Mouse (Mus musculus): Measurements from ENCODE around the gene Hivep1.

GRCm38 (mm10) chr13:42018356-42018755, 33.5 kb upstream of the Hivep1 start:
- TF ChIP-seq CTCF (IDR thresholded peaks at IDR 0.05; ENCODE audit: low read depth, low read length) (no peak), POLR2A (IDR thresholded peaks at IDR 0.05; ENCODE audit: borderline replicate concordance, low read depth, low read length) (no peak)

Measured in bone marrow macrophage, adult 2 months (primary cell).